Mouse (Mus musculus) T-helper 1 cell (primary cell): Measurements from ENCODE around the gene 4921524J17Rik.

Source experiments
- in situ Hi-C: fragments of 300-600 bp; cut with MboI, MseI; formaldehyde crosslinking; loops from one replicate; pipeline ENCODE4 v1.15.1; 2025; ENCODE audit warnings: high pct_unique_total_duplicates

4921524J17Rik gene

DNA sequence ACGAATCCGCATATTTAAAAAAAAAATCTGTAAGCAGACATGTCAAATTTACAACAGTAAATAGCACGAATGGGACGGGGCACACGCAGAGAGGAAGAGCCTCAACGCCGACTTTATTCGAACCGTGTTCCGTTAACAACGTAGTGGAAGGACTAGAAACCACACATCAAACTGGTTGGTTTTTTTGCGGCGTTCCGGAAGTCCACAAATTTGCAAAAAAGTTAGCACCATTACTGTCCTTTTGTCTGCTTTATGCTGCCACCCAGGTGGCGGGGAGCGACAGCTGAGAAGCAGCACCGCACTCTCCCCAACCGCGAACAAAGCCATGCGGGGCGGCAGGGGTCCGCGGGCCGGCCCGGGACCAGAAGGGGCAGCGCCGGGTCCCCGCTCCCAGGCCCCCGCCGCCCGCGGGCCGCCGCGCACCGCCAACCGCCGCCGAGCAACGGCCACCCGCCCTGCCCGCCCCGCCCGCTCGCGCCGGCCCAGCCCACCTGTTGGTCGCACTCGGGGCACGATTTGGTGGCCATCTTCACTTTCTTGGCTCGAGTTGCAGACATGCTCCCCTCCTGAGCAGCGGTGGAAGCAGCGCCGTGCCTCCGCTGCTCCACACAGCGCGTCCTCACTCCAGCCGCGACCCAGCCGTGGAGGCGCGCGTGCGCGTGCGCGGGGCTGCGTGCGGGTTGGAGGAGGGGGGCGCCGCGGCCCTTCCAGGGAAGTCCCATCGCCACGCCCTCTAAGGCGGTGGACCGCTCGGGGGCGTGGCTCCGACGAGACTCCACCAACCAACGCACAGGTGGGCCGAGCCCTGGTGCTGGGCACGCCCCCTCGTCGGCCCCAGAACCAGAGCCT, at the start of gene 4921524J17Rik:
Gene 4921524J17Rik (minus strand): TSS at position 666 of the 849 bp plus-strand sequence.
- in situ Hi-C loops = no loop called here

DNA sequence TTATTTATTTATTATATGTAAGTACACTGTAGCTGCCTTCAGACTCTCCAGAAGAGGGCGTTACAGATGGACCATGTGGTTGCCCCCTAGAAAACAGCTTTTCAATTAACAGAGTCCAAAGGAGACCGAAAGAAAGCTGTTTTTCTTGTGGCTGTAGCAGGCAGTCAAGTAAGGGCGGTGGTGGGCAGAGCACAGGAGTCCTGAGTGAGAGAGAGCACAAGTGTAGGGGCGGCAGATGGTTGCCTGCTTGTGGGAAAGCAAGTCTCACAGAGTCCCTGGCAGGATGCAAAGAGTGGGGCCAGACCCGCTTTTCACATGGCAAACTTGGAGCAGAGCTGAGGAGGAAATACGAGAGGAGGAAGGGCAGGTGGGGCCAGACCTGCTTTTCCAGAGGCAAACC, 49.8 kb upstream of the 4921524J17Rik start:
- in situ Hi-C loops = no loop called here

DNA sequence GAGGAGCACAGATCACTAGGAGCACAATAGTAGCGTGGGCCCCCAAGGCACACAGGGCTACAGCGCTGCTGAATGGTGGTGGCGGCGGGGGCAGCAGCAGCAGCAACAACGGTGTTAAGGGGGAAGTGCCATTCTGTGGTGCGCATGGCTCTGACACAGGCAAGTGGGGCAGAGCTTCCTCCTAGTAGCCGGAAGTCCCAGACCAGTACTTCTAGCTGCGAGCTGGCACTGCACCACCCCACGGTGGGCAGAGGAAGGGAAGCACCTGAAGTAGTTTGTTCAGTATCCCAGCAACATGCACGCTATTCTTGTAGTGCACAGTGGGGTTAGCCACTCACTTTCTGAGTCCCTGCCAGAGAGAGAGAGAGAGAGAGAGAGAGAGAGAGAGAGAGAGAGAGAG, 49.3 kb upstream of the 4921524J17Rik start:
- in situ Hi-C loops = no loop called here

DNA sequence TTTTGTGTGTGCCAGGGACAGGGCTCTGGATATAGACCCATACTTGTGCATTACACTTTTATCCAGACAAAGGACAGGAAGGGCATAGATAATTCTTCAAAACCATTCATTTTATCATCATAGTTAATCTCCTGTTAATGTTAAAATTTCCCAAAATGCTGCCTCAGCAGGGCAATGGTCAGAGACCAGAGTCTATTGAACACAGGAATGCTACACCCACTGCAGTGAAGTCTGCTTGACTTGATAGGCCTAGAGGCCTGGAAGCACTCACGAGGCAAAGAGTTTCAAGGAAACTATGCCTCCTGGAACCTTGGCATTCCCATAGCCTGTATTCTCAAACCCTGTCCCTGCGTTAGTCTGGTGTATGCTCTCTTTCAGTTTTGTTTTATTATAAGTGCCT, 47.1 kb upstream of the 4921524J17Rik start:
- in situ Hi-C loops = no loop called here

DNA sequence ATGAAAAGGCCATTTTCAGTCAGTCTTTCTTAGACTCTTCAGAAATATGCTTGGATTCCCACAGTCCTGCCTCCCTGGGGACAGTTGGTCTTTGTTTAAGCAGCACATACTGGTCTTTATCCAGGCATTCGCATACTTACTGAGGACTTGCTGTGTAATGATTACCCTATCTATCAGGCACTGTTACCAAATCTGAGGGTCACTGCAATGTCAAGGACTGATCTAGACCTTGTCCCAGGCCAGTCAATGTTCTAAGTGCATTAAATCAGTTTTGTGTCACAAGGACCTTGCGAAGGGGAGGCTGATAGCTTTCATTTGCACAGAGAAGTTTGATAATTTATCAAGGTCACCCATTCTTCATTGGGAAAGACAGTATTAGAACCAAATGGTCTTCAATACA, 45.8 kb upstream of the 4921524J17Rik start:
- in situ Hi-C loops = no loop called here

DNA sequence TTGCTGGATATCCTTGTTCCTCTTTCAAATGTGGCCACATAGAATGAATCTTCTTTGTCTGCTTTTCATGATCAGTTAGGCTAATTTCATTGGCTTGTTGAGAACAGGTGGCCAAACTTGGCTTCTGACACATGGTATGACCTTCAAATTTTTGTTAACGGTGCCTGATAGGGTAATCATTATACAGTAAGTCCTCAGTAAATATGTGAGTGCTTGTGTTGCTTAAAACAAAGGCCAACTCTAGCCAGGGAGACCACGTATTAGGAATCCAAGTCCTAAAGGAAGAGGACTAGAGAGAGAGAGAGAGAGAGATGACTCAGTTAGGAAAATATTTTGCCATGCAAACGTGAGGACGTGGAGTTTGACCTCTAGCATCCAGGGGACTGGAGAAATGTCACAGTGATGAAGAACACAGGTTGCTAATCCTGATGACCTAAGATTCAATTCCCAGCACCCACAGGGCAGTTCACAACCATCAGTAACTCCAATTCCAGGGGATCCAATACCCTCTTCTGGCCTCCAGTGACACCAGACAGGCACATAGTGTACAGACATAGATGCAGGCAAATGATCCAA, 44.4 kb upstream of the 4921524J17Rik start:
- in situ Hi-C loops = no loop called here

DNA sequence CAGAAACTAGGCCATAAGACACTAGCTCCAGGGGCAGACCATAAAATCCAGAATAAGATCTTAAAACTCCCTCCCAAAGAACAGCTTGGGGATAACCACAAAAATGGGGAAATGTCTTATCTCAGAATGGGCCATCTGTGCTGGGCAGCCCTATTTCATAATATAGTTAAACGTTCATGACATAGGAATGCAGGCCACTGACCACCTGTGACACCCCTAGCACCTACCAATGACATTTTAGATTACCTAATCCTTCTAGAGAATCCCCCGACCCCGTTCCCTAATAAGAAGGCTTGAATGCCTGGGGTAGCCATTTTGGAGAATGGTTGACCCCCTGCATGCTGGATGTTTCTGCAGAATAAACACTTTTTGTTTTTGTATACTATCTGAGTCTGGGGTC, 42.3 kb upstream of the 4921524J17Rik start:
- in situ Hi-C loops = no loop called here

DNA sequence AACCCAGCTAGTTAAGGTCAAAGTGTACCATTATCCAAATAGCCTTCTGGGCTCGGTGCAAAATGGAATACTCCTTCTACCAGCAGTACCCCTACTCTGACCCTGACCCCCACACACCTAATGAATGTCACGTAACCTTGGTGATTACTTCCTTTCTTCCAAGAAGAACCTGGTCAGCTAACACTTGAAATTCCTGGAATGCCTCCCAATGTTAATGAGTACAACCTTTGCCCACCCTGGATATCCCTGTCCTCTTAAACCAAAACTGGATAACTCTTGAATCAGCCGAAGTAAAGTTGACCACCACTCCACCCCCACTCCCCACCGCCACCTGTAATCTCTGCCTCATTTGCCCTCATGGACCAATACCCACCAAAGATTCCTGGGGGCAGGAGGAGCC, 40.6 kb upstream of the 4921524J17Rik start:
- in situ Hi-C loops = no loop called here

DNA sequence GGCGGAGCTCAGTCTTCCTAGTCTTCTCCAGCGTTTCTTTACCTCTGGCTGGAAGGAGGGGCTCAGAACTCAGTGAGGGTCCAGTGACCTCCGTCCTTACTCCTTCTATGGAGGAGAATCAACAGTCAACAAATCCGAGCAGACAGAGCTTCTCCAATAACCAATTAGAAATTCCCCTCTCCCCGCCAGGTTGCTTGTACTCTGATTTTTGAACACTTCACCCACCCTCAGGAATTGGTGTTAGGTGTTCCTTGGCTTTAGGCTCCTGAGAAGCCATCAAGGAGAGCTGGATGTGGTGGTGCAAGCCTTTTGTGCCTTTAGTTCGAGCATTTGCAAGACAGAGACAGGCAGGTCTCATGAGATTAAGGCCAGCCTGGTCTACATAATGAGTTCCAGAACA, 40.2 kb upstream of the 4921524J17Rik start:
- in situ Hi-C loops = no loop called here

DNA sequence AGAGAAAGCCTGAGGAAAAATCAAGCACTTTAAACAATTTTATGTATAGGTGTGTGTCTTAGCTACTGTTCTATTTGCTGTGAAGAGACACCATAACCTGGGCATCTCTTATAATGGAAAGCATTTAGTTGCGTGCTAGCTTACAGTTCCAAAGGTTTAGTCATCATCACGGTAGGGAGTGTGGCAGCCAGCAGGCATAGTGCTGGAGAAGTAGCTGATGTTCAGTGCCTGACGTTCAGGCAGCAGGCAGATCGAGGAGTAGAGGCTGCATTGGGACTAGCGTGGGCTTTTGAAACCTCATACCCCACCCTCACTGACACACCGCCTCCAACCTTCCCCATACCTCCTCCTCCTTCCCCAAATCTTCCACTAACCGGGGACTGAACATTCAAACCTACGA, 38.1 kb upstream of the 4921524J17Rik start:
- in situ Hi-C loops = no loop called here

DNA sequence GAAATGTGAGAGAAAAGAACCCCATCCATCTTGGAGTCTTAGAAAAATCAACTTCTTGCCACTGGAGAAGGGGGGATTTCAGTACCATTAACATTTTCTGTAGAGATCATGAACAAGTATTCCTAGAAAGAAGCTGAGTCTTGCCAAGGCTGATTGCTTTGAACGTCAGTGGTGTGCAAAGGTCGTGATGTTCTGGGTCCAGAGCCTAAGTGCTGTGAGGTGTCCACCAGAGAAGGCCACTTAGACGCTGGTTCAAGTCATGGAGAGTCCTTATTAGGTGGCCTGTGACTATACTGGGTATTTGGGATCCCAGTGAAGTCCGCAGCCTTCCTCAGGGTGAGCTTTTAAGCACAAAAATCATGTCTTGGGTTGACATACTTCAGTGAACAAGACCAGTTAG, 33.4 kb upstream of the 4921524J17Rik start:
- in situ Hi-C loops = no loop called here

DNA sequence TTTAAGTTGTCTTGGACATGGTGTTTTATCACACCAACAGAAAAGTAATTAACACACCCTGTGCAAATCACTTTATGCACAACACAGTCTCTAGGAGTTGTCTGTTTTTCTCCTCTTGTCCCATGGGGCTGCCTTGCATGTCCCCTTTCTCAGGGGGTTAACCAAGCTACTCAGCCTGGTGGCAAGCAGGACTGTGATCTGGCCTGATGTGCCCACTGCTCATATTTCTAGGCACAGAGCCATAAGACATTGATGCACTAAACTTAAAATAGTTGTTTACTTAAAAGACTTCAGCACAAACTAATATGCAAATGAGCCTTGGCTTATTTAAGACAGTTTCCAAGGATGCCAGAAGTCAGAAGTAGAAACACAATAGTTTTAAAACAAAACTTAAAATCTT, 31.7 kb upstream of the 4921524J17Rik start:
- in situ Hi-C loops = no loop called here

DNA sequence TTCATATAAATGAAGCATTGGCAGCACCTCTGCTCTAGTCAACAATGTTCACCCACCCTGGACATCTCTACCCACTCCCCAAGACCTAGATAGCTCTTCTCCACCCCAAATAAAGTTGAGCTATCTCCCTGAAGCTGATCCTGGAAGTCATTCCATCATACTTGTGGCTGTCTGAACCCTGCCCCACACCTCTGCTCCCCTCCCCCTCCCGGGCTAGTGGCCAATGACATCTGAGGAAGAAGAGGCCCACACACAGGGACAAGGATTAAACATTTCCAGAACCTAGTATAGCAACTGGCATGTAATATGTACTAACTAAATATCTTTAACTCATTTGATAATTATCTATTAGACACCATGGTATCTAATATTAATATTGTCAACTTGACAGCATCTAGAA, 29.8 kb upstream of the 4921524J17Rik start:
- in situ Hi-C loops = no loop called here

DNA sequence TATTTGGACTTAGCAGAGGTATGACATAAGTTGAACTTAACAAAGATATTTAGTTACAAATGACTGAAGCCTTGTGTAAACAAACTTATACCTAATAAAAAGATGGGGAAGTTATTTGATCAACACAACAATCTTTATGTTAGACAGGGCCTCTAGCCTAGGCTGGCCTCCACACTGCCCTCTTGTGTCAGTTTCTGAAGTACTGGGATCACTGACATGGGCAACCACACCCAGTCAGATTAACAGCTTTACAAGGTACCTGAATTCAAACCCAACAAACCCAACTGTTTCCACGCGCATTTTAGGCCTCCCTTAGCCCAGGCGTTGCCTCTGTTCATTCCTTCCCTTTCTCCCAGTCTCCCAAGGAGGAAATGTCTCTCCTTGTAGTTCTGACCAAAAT, 28.7 kb upstream of the 4921524J17Rik start:
- in situ Hi-C loops = no loop called here

DNA sequence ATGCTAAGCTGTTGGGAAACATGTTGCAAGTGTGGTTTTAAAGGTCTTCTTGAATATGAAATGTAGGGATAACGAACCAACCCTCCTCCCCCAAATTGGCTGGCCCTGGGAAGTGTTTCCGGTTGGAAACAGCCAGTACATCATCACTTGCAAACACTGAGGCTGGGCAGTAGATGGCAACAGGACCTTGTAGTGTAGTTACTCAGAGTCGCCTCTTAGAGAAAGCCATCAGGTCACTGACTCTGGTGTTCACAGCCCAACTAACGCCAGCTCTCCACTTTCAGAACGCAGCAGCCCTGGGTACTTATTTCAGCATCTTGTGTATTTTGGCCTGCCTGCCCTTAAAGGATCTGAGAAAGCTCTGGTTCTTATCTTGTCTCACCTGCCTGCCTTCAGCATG, 28.2 kb upstream of the 4921524J17Rik start:
- in situ Hi-C loops = no loop called here

DNA sequence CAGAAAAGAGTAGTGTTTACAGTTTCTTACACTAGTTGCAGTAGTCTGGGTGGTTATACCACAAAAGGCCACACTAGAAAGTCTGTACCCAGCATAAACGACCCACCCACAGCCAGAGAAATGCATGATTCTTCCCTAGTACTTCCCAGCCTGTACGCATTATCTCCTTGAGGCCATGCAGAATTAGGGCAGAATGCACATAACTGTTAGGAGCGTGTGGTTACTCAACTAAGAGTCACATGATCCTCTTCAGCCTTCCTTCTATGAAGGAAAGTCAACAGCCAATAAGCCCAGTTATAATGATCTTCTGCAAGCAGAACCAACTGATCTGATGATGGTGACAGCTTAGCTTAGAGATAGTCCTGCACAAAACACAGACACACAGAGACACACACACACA, 26.9 kb upstream of the 4921524J17Rik start:
- in situ Hi-C loops = loop anchor here (10.0 kb wide), 1 partner anchor 65 kb away; no protein-coding TSS in a partner anchor

DNA sequence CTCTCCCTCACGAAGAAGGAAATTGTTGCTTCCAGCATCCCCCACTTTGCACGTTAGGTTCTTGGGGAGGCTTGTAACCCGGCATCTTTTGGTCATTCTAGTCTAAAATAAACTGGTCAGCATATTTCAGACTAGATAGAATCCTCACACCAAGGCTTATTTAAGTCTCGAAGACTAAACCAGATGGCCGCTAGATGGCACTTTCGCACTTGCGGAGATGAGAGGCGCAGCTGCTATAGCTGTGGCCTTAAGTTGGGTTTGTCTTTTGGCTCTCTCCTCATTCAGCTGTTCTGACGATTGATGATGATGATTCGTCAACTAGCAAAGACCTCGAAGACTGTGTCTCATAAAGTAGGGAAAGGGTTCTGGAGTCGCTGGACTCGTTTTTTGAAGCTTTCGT, 23.9 kb upstream of the 4921524J17Rik start:
- in situ Hi-C loops = loop anchor here (10.0 kb wide), 1 partner anchor 68 kb away; no protein-coding TSS in a partner anchor

DNA sequence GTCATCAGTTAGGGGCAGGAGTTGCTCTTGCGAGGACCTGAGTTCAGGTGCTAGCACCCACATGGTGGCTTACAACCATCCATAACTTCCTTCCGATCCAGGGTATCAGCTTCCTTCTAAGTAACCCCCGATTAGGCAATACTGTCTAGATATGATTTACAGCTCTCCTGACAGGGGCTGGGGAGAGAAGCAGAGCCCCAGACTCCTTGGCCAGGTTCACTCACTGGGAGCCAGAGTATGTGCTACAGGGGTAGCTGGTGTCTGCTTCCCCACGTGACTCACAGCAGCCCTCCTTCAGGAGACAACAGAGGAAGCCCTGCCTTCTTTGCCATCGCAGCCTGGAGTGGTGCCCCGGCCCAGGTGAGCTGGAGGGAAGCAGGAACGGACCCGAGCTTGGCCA, 22.1 kb upstream of the 4921524J17Rik start:
- in situ Hi-C loops = loop anchor here (10.0 kb wide), 1 partner anchor 70 kb away; no protein-coding TSS in a partner anchor

DNA sequence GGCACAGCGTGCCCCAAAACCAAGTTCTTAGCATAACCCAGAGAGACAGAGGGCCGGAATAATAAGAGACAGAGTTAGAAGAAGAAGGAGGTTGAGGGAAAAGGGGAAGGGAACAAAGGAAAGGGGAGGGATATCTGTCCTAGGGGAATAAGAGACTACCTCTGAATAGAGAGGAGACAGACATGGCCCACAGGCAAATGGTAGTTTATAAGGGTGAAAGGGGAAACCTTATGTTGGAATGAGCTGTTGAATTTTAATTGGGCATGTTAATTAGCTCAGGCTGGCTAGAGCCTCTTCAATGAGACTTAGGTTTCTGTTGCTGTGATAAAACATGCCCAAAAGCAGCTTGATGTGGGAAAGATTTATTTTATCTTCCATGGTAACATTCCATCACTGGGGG, 20.6 kb upstream of the 4921524J17Rik start:
- in situ Hi-C loops = loop anchor here (10.0 kb wide), 1 partner anchor 72 kb away; no protein-coding TSS in a partner anchor

DNA sequence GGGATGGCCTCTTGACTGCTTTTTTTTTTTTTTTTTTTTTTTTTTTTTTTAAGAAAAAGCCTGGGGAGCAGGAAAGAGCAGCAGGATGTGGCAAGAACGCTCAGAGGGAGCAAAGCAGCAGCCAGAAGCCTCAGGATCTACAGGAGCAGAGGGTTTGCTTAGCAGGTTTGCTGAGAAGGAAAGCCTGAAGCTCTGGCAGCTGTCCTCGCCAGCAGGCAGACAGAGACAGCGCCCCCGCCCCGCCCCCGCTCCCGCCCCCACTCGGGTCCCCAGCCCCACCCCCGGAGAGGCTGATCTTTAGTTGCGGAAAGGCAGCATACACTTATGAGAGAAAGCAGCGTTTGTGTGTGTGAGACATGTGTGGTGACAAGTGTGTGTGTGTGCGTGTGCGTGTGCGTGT, 19.7 kb upstream of the 4921524J17Rik start:
- in situ Hi-C loops = loop anchor here (10.0 kb wide), 1 partner anchor 72 kb away; no protein-coding TSS in a partner anchor

DNA sequence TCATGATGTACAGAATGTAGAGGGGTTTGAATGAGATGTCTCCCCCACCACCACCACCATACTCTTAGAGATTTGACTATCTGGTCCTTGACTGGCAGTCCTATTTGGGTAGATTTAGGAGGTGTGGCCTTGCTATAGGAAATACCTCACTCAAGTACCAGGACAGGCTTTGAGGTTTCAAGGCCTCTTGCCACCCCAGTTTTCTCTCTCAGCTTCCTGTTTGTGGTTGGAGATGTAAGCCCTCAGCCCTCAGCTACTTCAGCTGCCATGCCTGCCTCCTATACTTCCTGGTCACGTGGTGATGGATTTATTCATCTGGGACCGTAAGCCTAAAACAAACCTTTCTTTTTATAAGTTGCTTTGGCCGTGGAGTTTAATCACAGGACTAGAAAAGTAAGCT, 17.7 kb upstream of the 4921524J17Rik start:
- in situ Hi-C loops = loop anchor here (10.0 kb wide), 1 partner anchor 74 kb away; no protein-coding TSS in a partner anchor

DNA sequence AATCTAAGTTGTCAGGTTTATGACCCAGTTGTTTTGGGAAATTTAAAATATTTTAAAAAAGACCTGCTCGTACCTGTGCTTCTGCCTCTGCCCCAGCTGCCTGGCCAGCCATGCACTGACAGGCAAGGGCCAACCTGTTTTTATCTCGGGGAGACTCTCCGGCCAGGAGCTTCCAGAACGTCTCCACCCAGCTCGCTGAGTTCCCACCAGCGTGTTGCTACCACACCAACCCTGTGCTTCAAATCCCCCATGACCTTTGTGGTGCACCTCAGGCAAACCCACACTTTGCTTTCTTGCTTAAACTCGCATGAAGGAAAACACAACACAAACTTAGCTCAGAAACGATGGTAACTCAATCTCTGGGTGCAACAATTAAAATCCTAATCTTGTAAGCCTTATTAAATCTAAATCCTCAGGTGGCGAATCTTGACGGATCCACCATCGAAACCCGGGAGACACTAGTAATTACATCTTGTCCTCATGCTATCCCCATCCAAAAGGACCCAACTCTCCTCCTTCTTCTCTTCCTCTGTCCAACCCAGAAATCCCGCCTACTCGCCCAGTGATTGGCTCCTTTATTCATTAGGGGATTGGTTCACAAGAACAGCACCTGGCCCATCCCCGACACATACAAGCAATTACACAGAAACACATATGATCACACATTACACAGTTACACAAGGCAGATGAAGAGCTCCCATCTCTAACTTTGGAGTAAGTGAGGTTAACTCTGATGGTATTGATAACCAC, 13.5 kb upstream of the 4921524J17Rik start:
- in situ Hi-C loops = no loop called here
